In the genomic region with DNA sequence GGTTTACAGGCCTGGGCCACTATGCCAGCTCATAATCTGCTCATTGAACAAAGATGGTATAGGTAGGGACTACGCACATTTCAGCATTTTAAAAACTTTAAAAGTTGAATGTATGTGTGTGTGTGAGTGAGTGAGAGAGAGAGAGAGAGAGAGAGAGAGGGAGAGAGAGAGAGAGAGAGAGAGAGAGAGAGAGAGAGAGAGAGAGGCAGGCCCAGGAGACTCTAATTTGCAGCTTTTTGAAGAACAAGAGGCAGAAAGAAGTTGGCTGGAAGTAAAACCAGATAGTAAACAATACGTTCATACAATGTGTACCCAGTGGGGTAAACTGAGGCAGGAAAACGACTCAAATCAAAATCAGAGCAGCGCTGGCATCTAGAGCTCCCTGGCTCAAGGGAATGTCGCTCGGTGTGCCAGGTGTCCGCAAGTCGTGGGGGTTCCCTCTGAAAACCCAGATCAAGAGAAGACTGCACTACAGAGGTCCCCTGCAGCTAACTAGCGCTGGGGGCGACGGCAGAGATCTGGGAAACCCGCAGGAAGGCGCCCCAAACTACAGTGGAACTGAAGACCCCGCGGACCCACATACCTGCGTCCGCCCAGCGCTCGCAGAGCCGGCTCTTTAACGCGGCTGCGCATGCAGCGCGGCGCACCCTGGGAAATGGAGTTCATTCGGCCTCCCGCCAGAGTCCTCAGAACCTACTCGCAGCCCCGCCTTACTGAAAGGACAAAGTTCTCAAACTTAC, we compare ENCODE assay signal across 8 mouse cellular contexts. TPM values are rescaled to one million over a fixed set of nuclear protein-coding genes. Genes with fewer than 3 reads are reported as not detected.
DNase-seq lines count a peak whose midpoint lies in the region; ATAC-seq and TF ChIP-seq lines count a peak whose summit lies in the region.

A gene (minus strand): TSS at position 650 of the 740 bp plus-strand sequence.

- TF ChIP-seq POLR2A in testis, adult 2 months (IDR thresholded peaks at IDR 0.05; ENCODE audit: control insufficient read depth, low read depth, low read length), result no peak

- intact Hi-C loops in heart, postnatal 10 days (cut with DNase I), result loop anchor here (5.0 kb wide), 1 partner anchor 65 kb away; no protein-coding TSS in a partner anchor

- peak within 1 kb of the TSS; percentile 69 for H3K4me2 ChIP-seq in forebrain, embryonic 13.5 days
- peak within 1 kb of the TSS; percentile 89 for H3K4me2 ChIP-seq in liver, postnatal 0 days (ENCODE audit: low read depth, low read length)
- peak within 1 kb of the TSS; percentile 61 for H3K4me2 ChIP-seq in neural tube, embryonic 14.5 days (ENCODE audit: low read depth, low read length)

- H3K27ac ChIP-seq in forebrain, embryonic 13.5 days, result no peak within 1 kb of the TSS
- no peak within 1 kb of the TSS for H3K27ac ChIP-seq in liver, postnatal 0 days (ENCODE audit: low read depth)
- no peak within 1 kb of the TSS for H3K27ac ChIP-seq in neural tube, embryonic 14.5 days (ENCODE audit: low read depth, low read length)
- H3K27ac ChIP-seq in testis, adult 2 months (ENCODE audit: control insufficient read depth, insufficient read depth, low read depth, low read length), result no peak within 1 kb of the TSS

- peak within 1 kb of the TSS; percentile 77 for H3K9ac ChIP-seq in forebrain, embryonic 13.5 days
- H3K9ac ChIP-seq in liver, postnatal 0 days (replicated peaks), result peak within 1 kb of the TSS; percentile 77
- H3K9ac ChIP-seq in neural tube, embryonic 14.5 days (replicated peaks; ENCODE audit: low read depth, low read length), result peak within 1 kb of the TSS; percentile 64

- H3K27me3 ChIP-seq in forebrain, embryonic 13.5 days, result no peaks in the 10 kb centered on the region
- H3K27me3 ChIP-seq in liver, postnatal 0 days (ENCODE audit: insufficient read depth, low read length), result no peaks in the 10 kb centered on the region
- H3K27me3 ChIP-seq in neural tube, embryonic 14.5 days (ENCODE audit: control insufficient read depth, insufficient read depth, low read length), result no peaks in the 10 kb centered on the region
- no peaks in the 10 kb centered on the region for H3K27me3 ChIP-seq in testis, adult 2 months (ENCODE audit: control insufficient read depth, insufficient read depth, low read length)

- TF ChIP-seq CTCF in liver, postnatal 0 days (IDR thresholded peaks at IDR 0.05; ENCODE audit: low read depth), result no peak
- no peak for TF ChIP-seq CTCF in testis, adult 2 months (IDR thresholded peaks at IDR 0.05; ENCODE audit: control insufficient read depth, insufficient read depth, insufficient replicate concordance, low read depth, low read length)

- peak; percentile 83 for DNase-seq in ES-CJ7 (ENCODE audit: low read depth, low spot score)
- peak; percentile 87 to 90 for DNase-seq in heart, postnatal 10 days
- peak; percentile 83 for DNase-seq in large intestine, adult 2 months (ENCODE audit: low read depth, low spot score)
- DNase-seq in liver, postnatal 0 days, result peak; percentile 86

- 3% methylated on average over 30 of the region's 30 CpGs for WGBS in forebrain, embryonic 13.5 days
- WGBS in large intestine, adult 2 months, result 2% methylated on average over 30 of the region's 30 CpGs
- WGBS in liver, postnatal 0 days (ENCODE audit: insufficient replicate concordance), result 3% methylated on average over 30 of the region's 30 CpGs
- WGBS in neural tube, embryonic 14.5 days, result 4% methylated on average over 30 of the region's 30 CpGs

- TF ChIP-seq EP300 in liver, postnatal 0 days (IDR thresholded peaks at IDR 0.05; ENCODE audit: low read depth), result no peak

- H3K4me1 ChIP-seq in forebrain, embryonic 13.5 days, result peaks cover 8% of the 10 kb centered on the region
- peaks cover 9% of the 10 kb centered on the region; the same call in 1 of the 2 replicates for H3K4me1 ChIP-seq in liver, postnatal 0 days (ENCODE audit: insufficient read depth)
- H3K4me1 ChIP-seq in neural tube, embryonic 14.5 days (ENCODE audit: control insufficient read depth, insufficient read depth, low read length), result peaks cover 4% of the 10 kb centered on the region; the same call in 1 of the 2 replicates
- peaks cover 2% of the 10 kb centered on the region; the same call in 1 of the 2 replicates for H3K4me1 ChIP-seq in testis, adult 2 months (ENCODE audit: control insufficient read depth, insufficient read depth, low read length)

- H3K36me3 ChIP-seq in forebrain, embryonic 13.5 days (ENCODE audit: poor library complexity, severe bottlenecking), result peaks cover 15% of the 10 kb centered on the region
- H3K36me3 ChIP-seq in liver, postnatal 0 days (replicated peaks; ENCODE audit: insufficient read depth, low read length), result 0 out of 2 replicates have a peak, but pooled peaks cover 5% of the 10 kb centered on the region
- no peaks in the 10 kb centered on the region for H3K36me3 ChIP-seq in neural tube, embryonic 14.5 days (ENCODE audit: control insufficient read depth, insufficient read depth, low read length)
- H3K36me3 ChIP-seq in testis, adult 2 months (ENCODE audit: control insufficient read depth, insufficient read depth, low read length), result no peaks in the 10 kb centered on the region; the same call in 1 of the 2 replicates

- ATAC-seq in cerebellum, adult (ENCODE audit: insufficient number of reproducible peaks, low FRiP score, low TSS enrichment), result peak; percentile 81; the same call in 1 of the 2 replicates
- peak; percentile 96 for ATAC-seq in forebrain, embryonic 13.5 days
- peak; percentile 95 for ATAC-seq in liver, postnatal 0 days
- peak; percentile 95 for ATAC-seq in neural tube, embryonic 14.5 days (ENCODE audit: low read depth)

- peak within 1 kb of the TSS; percentile 72 for H3K4me3 ChIP-seq in forebrain, embryonic 13.5 days
- peak within 1 kb of the TSS; percentile 82 for H3K4me3 ChIP-seq in liver, postnatal 0 days (ENCODE audit: low read depth, low read length)
- H3K4me3 ChIP-seq in neural tube, embryonic 14.5 days (ENCODE audit: low read depth, low read length), result peak within 1 kb of the TSS; percentile 69
- H3K4me3 ChIP-seq in testis, adult 2 months (ENCODE audit: control insufficient read depth, low read depth, low read length), result peak within 1 kb of the TSS; percentile 97

- no peaks in the 10 kb centered on the region for H3K9me3 ChIP-seq in forebrain, embryonic 13.5 days (replicated peaks)
- H3K9me3 ChIP-seq in liver, postnatal 0 days (ENCODE audit: low read length), result no peaks in the 10 kb centered on the region
- no peaks in the 10 kb centered on the region for H3K9me3 ChIP-seq in neural tube, embryonic 14.5 days (ENCODE audit: control insufficient read depth, low read length)

RNA-seq across cellular contexts. Expression of the gene that starts here (rescaled TPM):
- polyA plus RNA-seq in forebrain, embryonic 13.5 days (2015; fragmentation: Nextera tagmentation; extraction: Ambion mirVana), result 8.8 and 10.3 TPM in 2 replicates
- 1 to 10 TPM; 6.8 to 8.6 TPM for total RNA-seq in heart, postnatal 10 days (2021)
- 13.2 and 25.7 TPM in 2 replicates for polyA plus RNA-seq in large intestine, adult 2 months (2012; rRNA removed)
- polyA plus RNA-seq in liver, postnatal 0 days (2015; fragmentation: Nextera tagmentation; extraction: Ambion mirVana), result 1.9 and 2.2 TPM in 2 replicates
- 3.9 and 5.4 TPM in 2 replicates for polyA plus RNA-seq in neural tube, embryonic 14.5 days (2014; fragmentation: Nextera tagmentation; extraction: Ambion mirVana)
- 7.5 and 7.8 TPM in 2 replicates for polyA plus RNA-seq in testis, adult 2 months (2012; rRNA removed)
